Comparison of ENCODE assay signal across 18 mouse cellular contexts in the genomic region with DNA sequence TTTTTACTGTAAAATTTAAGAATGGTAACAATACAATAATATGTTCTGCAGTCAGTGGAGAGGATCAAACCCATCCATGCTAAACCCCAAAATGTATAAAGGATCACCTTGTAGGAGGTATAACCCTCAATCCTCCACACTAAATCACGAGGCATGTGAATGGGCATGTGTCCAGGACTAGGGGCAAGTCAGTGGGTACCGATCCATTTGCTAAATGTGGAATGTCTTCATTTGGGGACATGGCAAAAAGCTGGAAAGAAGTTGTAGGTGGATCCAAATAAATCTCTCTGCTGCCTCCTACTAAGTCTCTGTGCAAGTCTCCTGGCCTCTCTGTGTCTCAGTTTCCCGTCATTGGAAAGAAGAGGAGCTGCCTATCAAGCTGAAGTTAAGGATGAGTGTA. TPM values are rescaled to one million over a fixed set of nuclear protein-coding genes. Genes with fewer than 3 reads are reported as not detected.
"Had no signal": no experiment of that assay in that cellular context is flagged by ENCODE, and none has a peak within 500 bp of the region (broad histone marks: within the 10 kb centered on the region; RNA-seq: fewer than 3 reads in every experiment).

No protein-coding gene starts in this region.

- DNase-seq: gastrocnemius, adult 2 months; gastrocnemius, postnatal 10 days; gastrocnemius, postnatal 25 days; heart, adult 2 months; heart, postnatal 14 days; heart, postnatal 36 days; kidney, adult 11 months; kidney, adult 2 months; kidney, adult 9 months; kidney, postnatal 14 days; kidney, postnatal 36 days; layer of hippocampus, adult 9-11 months; layer of hippocampus, postnatal 36 days; left cerebral cortex, postnatal 4 days had no signal

- ATAC-seq: inflammation-experienced regulatory T-cells, adult 6 months; intestine, embryonic 15.5 days; liver, embryonic 12.5 days had no signal

RNA-seq across cellular contexts. Expression of gene Fat3, which starts 39.6 kb away (rescaled TPM):
- total RNA-seq: granulocyte monocyte progenitor cell, adult 5-6 weeks had no signal
